Mouse (Mus musculus) C2C12 (cell line): Measurements from ENCODE around the gene Ccnd3.

ENCODE experiments used
- CEBPB ChIP-seq: IDR thresholded peaks from one replicate; pipeline ENCODE4 v1.6.1; 2011; ENCODE audit warnings: low read depth, mild to moderate bottlenecking, control low read depth, moderate library complexity
- CTCF ChIP-seq: IDR thresholded peaks from one replicate; pipeline ENCODE4 v1.5.1; 2011; ENCODE audit not compliant: control insufficient read depth, insufficient read depth, insufficient read length
- FOSL1 ChIP-seq: IDR thresholded peaks from one replicate; pipeline ENCODE4 v1.8.0; 2011; ENCODE audit warnings: mild to moderate bottlenecking, low read length; ENCODE audit not compliant: poor library complexity, insufficient read depth, severe bottlenecking
- MAX ChIP-seq: IDR thresholded peaks from one replicate; pipeline ENCODE4 v1.6.1; 2011; ENCODE audit warnings: mild to moderate bottlenecking, control low read depth
- MYOD1 ChIP-seq: IDR thresholded peaks from one replicate; pipeline ENCODE4 v1.6.1; 2011; ENCODE audit warnings: low read depth; ENCODE audit not compliant: control insufficient read depth, insufficient read length
- MYOG ChIP-seq: IDR thresholded peaks from one replicate; pipeline ENCODE4 v1.6.1; 2011; ENCODE audit not compliant: control insufficient read depth, insufficient read length; ENCODE audit errors: extremely low read depth
- USF1 ChIP-seq: IDR thresholded peaks from one replicate; pipeline ENCODE4 v1.6.1; 2011; ENCODE audit warnings: low read depth, mild to moderate bottlenecking, control low read depth, moderate library complexity

DNA sequence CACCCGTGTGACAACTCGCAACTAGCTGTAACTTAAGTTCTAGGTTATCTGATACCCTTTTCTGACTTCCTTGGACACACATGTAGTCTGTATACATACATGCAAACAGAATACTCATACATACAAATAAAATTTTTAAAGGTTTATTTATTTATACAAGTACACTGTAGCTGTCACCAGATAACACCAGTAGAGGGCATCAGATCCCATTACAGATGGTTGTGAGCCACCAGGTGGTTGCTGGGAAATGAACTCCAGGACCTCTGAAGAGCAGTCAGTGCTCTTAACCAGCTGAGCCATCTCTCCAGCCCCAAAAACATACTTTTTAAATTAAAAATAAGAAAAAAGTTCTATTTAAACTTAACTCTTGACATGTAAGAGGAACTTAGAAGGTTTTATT, 138.1 kb downstream of the Ccnd3 start:
- TF ChIP-seq CTCF (no peak), MAX (no peak), MYOG (no peak), FOSL1 (no peak), MYOD1 (no peak), USF1 (no peak), CEBPB (no peak)
